Mouse (Mus musculus): ENCODE results near the gene Akap7.

- TF ChIP-seq FLI1 (IDR thresholded peaks at IDR 0.05; ENCODE audit: low read length) (no peak), GATA1 (IDR thresholded peaks at IDR 0.05; ENCODE audit: borderline replicate concordance, low read length) (no peak)
Observed at GRCm38 (mm10) chr10:25293796-25294195, 13.9 kb downstream of the Akap7 start.
